Mouse (Mus musculus) midbrain, embryonic 12.5 days (tissue): ENCODE data around the gene Zfp523. TPM values are rescaled to one million over a fixed set of nuclear protein-coding genes. Genes with fewer than 3 reads are reported as not detected.
A peak's percentile ranks its signal among the peaks of the same experiment; 100 is the strongest.

ENCODE experiments used
- ATAC-seq: fragments of 200-750 bp; cut with Nextera tagmentation; 2 replicates; pipeline ENCODE4 v1.8.0; 2017; ENCODE audit warnings: low read depth, moderate TSS enrichment, moderate library complexity; ENCODE audit not compliant: low FRiP score
- H3K27ac ChIP-seq: fragments of 300-500 bp; sonication (generic); replicated peaks from 2 replicates; pipeline ENCODE4 v1.5.1; 2016; ENCODE audit warnings: mild to moderate bottlenecking
- H3K27me3 ChIP-seq: fragments of 300-500 bp; sonication (generic); 2 replicates; pipeline ENCODE4 v1.6.1; 2016; ENCODE audit warnings: mild to moderate bottlenecking
- H3K36me3 ChIP-seq: fragments of 300-500 bp; sonication (generic); 2 replicates; pipeline ENCODE4 v1.6.1; 2016
- H3K4me1 ChIP-seq: fragments of 300-500 bp; sonication (generic); 2 replicates; pipeline ENCODE4 v1.6.1; 2016
- H3K4me2 ChIP-seq: fragments of 300-500 bp; sonication (generic); replicated peaks from 2 replicates; pipeline ENCODE4 v1.6.1; 2016; ENCODE audit warnings: mild to moderate bottlenecking, moderate library complexity
- H3K4me3 ChIP-seq: fragments of 300-500 bp; sonication (generic); 2 replicates; pipeline ENCODE4 v1.5.1; 2016; ENCODE audit warnings: mild to moderate bottlenecking
- H3K9ac ChIP-seq: fragments of 300-500 bp; sonication (generic); replicated peaks from 2 replicates; pipeline ENCODE4 v1.6.1; 2016; ENCODE audit warnings: mild to moderate bottlenecking, moderate library complexity
- H3K9me3 ChIP-seq: fragments of 300-500 bp; sonication (generic); 2 replicates; pipeline ENCODE4 v1.6.1; 2016; ENCODE audit warnings: mild to moderate bottlenecking
- WGBS: fragments of 180-500 bp; shearing (Covaris S2); methylation state at CpG from one replicate; pipeline ENCODE4 v1.1.7; 2016; 5-methylcytosine and 5-hydroxymethylcytosine counted together
- polyA plus RNA-seq: library from polyadenylated mRNA; unstranded; fragments of >200 nt; fragmentation: Nextera tagmentation; extraction: Ambion mirVana; gene quantifications from 2 replicates; pipeline ENCODE4 v1.2.1, GENCODE M21; 2016

Gene Zfp523
- polyA plus RNA-seq, 1 experiment from 2014 or later = 49.7 TPM

DNA sequence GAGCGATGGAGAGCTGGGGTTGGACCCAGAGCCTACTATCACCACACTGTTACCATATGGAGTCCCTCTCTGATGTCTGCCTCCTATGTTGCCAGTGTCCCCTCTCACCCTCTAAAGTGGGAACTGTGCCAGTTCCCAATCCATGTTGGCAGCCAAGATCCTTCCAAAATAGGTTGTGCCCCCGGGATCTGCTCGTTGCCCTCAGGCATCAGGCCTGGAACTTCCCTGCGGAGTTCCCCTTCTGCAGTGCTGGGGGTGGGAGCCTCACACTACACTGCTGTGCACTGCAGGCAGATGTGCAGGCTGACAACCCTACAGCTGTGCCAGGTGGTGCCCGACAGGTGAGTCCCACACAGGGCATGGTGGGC, 75.3 kb downstream of the Zfp523 start:
- H3K9ac ChIP-seq = no peak overlapping the region
- ATAC-seq = no peak
- H3K4me3 ChIP-seq = no peak overlapping the region
- no peak overlapping the region for H3K4me2 ChIP-seq
- no peaks in the 10 kb centered on the region for H3K36me3 ChIP-seq
- 80% methylated on average over 5 of the region's 5 CpGs for WGBS
- no peaks in the 10 kb centered on the region for H3K9me3 ChIP-seq
- no peaks in the 10 kb centered on the region for H3K27me3 ChIP-seq
- H3K27ac ChIP-seq = no peak overlapping the region
- peaks cover 13% of the 10 kb centered on the region for H3K4me1 ChIP-seq

DNA sequence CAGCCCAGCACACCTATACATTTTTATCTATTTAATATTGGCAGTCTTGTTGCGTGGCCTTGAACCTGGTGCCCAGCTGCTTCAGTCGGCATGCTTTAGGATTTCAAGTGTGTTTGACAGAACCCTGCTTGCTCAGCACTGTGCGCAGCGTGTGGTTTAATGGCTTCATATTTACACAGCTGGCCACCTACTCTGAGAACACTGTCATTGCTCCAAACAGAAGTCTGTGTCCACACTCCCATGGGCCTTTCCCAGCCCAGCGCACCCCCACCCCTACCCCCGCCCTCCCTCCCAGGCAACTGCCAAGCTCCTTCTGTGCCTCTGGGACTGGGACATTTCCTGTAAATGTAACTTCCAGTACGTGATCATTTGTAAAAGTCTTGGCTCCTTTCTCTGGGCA, 76.3 kb downstream of the Zfp523 start:
- H3K9ac ChIP-seq = no peak overlapping the region
- no peak for ATAC-seq
- H3K27me3 ChIP-seq = no peaks in the 10 kb centered on the region
- H3K4me1 ChIP-seq = peaks cover 18% of the 10 kb centered on the region
- no peak overlapping the region for H3K4me3 ChIP-seq
- H3K9me3 ChIP-seq = no peaks in the 10 kb centered on the region
- 81% methylated on average over 7 of the region's 7 CpGs for whole genome bisulfite sequencing
- no peak overlapping the region for H3K4me2 ChIP-seq
- no peaks in the 10 kb centered on the region for H3K36me3 ChIP-seq
- no peak overlapping the region for H3K27ac ChIP-seq

DNA sequence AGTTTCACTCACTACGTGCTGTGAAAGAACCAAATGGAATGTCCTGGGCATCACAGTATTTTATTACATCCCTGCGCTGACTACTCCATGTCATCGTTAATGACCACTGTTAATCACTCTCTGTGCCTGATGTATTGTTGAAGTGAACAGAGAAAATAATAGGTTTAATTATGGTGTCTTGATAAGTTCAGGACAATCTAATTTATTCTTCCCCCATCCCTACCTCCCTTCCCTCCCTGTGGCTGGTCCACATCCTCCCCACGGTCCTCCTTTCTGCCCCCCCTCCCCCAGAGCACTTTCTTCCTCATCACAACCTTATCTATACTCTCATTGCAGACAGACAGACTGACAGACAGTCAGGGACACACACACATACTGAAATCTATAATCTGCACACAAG, 77.9 kb downstream of the Zfp523 start:
- Histone ChIP-seq H3K9me3 (peaks cover 2% of the 10 kb centered on the region; the same call in 1 of the 2 replicates), H3K36me3 (no peaks in the 10 kb centered on the region), H3K4me3 (no peak overlapping the region), H3K4me2 (no peak overlapping the region), H3K9ac (no peak overlapping the region), H3K4me1 (peaks cover 18% of the 10 kb centered on the region), H3K27ac (0 out of 2 replicates have a peak overlapping the region, but pooled peaks have one; percentile 17), H3K27me3 (no peaks in the 10 kb centered on the region)
- no peak for ATAC-seq
- WGBS = 82% methylated on average over 4 of the region's 4 CpGs

Other genes with a start within 250 kb of the Zfp523 start
- gene Tcp11, start 96.5 kb upstream of the Zfp523 start, polyA plus RNA-seq = 1.4 and 1.9 TPM in 2 replicates
- 9.7 and 10.7 TPM in 2 replicates for gene Scube3, start 35.0 kb upstream of the Zfp523 start, polyA plus RNA-seq
- 3.1 and 3.7 TPM in 2 replicates for gene Def6, start 30.6 kb downstream of the Zfp523 start, polyA plus RNA-seq
- 1.5 and 2.2 TPM in 2 replicates for gene Ppard, start 55.6 kb downstream of the Zfp523 start, polyA plus RNA-seq
- 28.5 and 30.5 TPM in 2 replicates for gene Fance, start 136.4 kb downstream of the Zfp523 start, polyA plus RNA-seq
- 329 and 373 TPM in 2 replicates for gene Rpl10a, start 151.3 kb downstream of the Zfp523 start, polyA plus RNA-seq
- gene Tead3, start 173.7 kb downstream of the Zfp523 start, polyA plus RNA-seq = 5.2 and 5.7 TPM in 2 replicates
- 4.9 and 5.1 TPM in 2 replicates for gene Tulp1, start 188.1 kb downstream of the Zfp523 start, polyA plus RNA-seq